Mouse (Mus musculus): ENCODE data around the gene Gpc4. TPM values are rescaled to one million over a fixed set of nuclear protein-coding genes. Genes with fewer than 3 reads are reported as not detected.

Gpc4 gene
- polyA plus RNA-seq, 1 experiment from 2014 or later: 50.8 TPM

DNA sequence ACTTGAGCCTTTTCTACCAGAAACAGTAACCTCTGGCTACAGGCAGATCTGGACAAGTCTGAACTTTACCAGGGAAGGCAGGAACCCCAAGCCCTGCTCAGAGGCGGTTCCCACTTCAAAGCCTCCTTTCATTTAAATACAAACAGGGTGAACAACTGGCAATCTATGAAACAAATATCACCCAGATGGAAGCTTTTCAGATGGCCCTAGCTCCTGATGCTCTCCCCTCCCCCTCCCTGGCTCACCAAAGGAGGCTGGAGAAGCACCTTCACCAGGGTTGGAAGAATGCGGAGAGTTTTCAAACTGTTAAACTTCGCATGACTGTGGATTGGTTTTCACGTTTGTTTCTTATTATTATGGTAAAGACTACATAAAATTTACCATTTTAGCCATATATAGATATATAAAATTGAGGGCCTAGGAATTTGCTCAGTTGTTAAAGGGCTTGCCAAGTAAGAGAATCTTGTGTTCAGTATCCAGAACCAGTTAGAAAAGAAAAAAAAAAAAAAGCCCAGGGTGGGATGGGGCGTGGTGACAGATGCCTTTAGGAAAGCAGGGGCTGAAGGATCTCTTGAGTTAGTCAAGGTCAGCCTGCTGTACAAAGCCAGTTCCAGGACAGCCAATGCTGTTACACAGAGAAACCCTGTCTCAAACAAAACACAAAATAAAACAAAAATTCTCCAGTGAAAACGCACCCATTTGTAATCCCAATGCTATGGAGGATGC, 2.6 kb upstream of the Gpc4 start:
- Histone ChIP-seq H3K4me3 (ENCODE audit: low read length) (no peak overlapping the region), H3K9ac (ENCODE audit: low read length) (no peak overlapping the region), H3K36me3 (ENCODE audit: control insufficient read depth, insufficient read depth, low read length) (no peaks in the 10 kb centered on the region), H3K9me3 (ENCODE audit: control insufficient read depth, low read length) (no peaks in the 10 kb centered on the region), H3K4me2 (ENCODE audit: low read depth, low read length) (no peak overlapping the region), H3K4me1 (replicated peaks; ENCODE audit: control insufficient read depth, insufficient read depth, low read length) (peaks cover 4% of the 10 kb centered on the region), H3K27ac (ENCODE audit: low read length) (no peak overlapping the region), H3K27me3 (ENCODE audit: control insufficient read depth, insufficient read depth, low read depth, low read length) (no peaks in the 10 kb centered on the region)
- 53% methylated on average over 6 of the region's 6 CpGs for WGBS
- ATAC-seq (ENCODE audit: low read depth): no peak

DNA sequence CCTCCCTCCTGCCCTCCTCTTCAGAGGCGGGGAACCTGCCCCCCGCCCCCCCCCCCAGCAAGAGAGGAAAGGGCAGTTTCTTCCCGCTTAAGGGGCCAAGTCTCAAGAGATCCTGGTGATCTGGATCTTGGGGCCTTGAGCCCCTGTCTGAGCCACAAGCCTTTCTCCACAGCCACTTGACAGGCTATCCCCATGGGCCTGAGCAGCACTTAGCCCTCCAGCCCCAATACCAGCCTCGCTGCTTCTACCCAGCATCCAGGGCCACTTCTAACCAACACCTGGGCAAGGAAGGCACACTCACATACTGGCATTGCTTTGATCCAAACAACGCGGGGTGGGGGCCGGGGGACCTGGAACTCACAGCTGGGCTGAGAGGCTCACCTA, 495 bp upstream of the Gpc4 start:
- Histone ChIP-seq H3K36me3 (ENCODE audit: control insufficient read depth, insufficient read depth, low read length) (no peaks in the 10 kb centered on the region), H3K9me3 (ENCODE audit: control insufficient read depth, low read length) (no peaks in the 10 kb centered on the region), H3K9ac (ENCODE audit: low read length) (no peak overlapping the region), H3K4me1 (replicated peaks; ENCODE audit: control insufficient read depth, insufficient read depth, low read length) (peaks cover 6% of the 10 kb centered on the region), H3K27ac (ENCODE audit: low read length) (no peak overlapping the region), H3K27me3 (ENCODE audit: control insufficient read depth, insufficient read depth, low read depth, low read length) (no peaks in the 10 kb centered on the region), H3K4me3 (ENCODE audit: low read length) (peak overlapping the region; percentile 56), H3K4me2 (ENCODE audit: low read depth, low read length) (peak overlapping the region; percentile 67)
- ATAC-seq (ENCODE audit: low read depth): peak; percentile 73
- 17% methylated on average over 4 of the region's 7 CpGs for whole genome bisulfite sequencing

- peak overlapping the region; percentile 38 for H3K27ac ChIP-seq (ENCODE audit: low read length)
- peak overlapping the region; percentile 75 for H3K9ac ChIP-seq (ENCODE audit: low read length)
- 23% methylated on average over 35 of the region's 44 CpGs for WGBS
- peak overlapping the region; percentile 67 for H3K4me2 ChIP-seq (ENCODE audit: low read depth, low read length)
- H3K36me3 ChIP-seq (ENCODE audit: control insufficient read depth, insufficient read depth, low read length): no peaks in the 10 kb centered on the region
- peak overlapping the region; percentile 56 for H3K4me3 ChIP-seq (ENCODE audit: low read length)
- H3K9me3 ChIP-seq (ENCODE audit: control insufficient read depth, low read length): no peaks in the 10 kb centered on the region
- peaks cover 6% of the 10 kb centered on the region for H3K4me1 ChIP-seq (replicated peaks; ENCODE audit: control insufficient read depth, insufficient read depth, low read length)
- ATAC-seq (ENCODE audit: low read depth): peak; percentile 3; the same call in 1 of the 2 replicates
- no peaks in the 10 kb centered on the region for H3K27me3 ChIP-seq (ENCODE audit: control insufficient read depth, insufficient read depth, low read depth, low read length)
Measured at GRCm38 (mm10) chrX:52164134-52164737, 816 bp downstream of the Gpc4 start.

- Histone ChIP-seq H3K4me2 (ENCODE audit: low read depth, low read length) (peak overlapping the region; percentile 67), H3K4me3 (ENCODE audit: low read length) (peak overlapping the region; percentile 56), H3K9me3 (ENCODE audit: control insufficient read depth, low read length) (no peaks in the 10 kb centered on the region), H3K4me1 (replicated peaks; ENCODE audit: control insufficient read depth, insufficient read depth, low read length) (peaks cover 6% of the 10 kb centered on the region), H3K9ac (ENCODE audit: low read length) (peak overlapping the region; percentile 75), H3K36me3 (ENCODE audit: control insufficient read depth, insufficient read depth, low read length) (no peaks in the 10 kb centered on the region), H3K27ac (ENCODE audit: low read length) (peak overlapping the region; percentile 27), H3K27me3 (ENCODE audit: control insufficient read depth, insufficient read depth, low read depth, low read length) (no peaks in the 10 kb centered on the region)
- WGBS: 22% methylated on average over 25 of the region's 25 CpGs
- 0 out of 2 replicates have a peak, but pooled peaks have one; percentile 6 for ATAC-seq (ENCODE audit: low read depth)
Measured at GRCm38 (mm10) chrX:52163418-52164133, 1.5 kb downstream of the Gpc4 start.

DNA sequence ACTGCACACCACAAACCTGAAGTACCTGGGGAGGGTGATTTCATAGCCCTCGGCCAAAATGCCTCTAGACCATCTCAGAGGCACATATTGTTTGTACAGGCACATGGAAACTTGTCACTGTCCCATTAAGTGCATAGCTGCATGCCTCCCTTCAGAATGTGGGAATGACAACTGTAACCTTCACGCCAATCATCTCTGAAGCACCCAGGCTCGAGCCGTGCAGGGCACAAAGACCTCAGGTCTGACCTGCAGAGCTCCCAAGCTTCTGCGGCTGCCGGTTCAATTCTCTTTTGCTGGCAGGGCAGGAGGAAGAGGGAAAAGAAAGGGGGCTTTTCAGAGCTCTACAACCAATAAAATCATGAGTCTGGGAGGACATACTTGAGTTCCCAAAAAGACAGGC, 2.3 kb downstream of the Gpc4 start:
- Histone ChIP-seq H3K4me2 (ENCODE audit: low read depth, low read length) (peak overlapping the region; percentile 67), H3K27ac (ENCODE audit: low read length) (no peak overlapping the region), H3K9ac (ENCODE audit: low read length) (no peak overlapping the region), H3K27me3 (ENCODE audit: control insufficient read depth, insufficient read depth, low read depth, low read length) (no peaks in the 10 kb centered on the region), H3K4me3 (ENCODE audit: low read length) (peak overlapping the region; percentile 56), H3K4me1 (replicated peaks; ENCODE audit: control insufficient read depth, insufficient read depth, low read length) (peaks cover 6% of the 10 kb centered on the region), H3K36me3 (ENCODE audit: control insufficient read depth, insufficient read depth, low read length) (no peaks in the 10 kb centered on the region), H3K9me3 (ENCODE audit: control insufficient read depth, low read length) (no peaks in the 10 kb centered on the region)
- no peak for ATAC-seq (ENCODE audit: low read depth)
- WGBS: 35% methylated on average over 6 of the region's 6 CpGs

DNA sequence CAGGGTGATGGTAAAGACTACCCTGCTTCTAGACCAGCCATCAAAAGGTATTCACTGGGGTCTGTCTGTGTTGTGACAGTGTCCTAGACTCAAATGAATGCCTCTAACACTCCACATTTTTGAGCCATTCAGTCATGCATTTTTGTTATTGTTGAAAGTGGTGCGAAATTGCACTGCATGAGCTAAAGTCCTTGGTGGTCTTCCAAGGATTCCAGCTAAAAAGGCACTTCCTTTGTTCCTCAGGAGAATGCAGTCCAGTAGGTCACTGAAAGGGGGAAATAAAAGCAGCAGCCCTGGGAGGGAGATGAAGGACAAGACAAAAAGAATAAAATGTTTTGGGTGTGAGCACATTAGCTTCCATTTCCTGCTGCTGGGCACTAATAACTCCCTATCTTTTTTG, 2.8 kb downstream of the Gpc4 start:
- no peak for ATAC-seq (ENCODE audit: low read depth)
- Histone ChIP-seq H3K4me1 (replicated peaks; ENCODE audit: control insufficient read depth, insufficient read depth, low read length) (peaks cover 6% of the 10 kb centered on the region), H3K4me3 (ENCODE audit: low read length) (no peak overlapping the region), H3K27me3 (ENCODE audit: control insufficient read depth, insufficient read depth, low read depth, low read length) (no peaks in the 10 kb centered on the region), H3K36me3 (ENCODE audit: control insufficient read depth, insufficient read depth, low read length) (no peaks in the 10 kb centered on the region), H3K9ac (ENCODE audit: low read length) (no peak overlapping the region), H3K4me2 (ENCODE audit: low read depth, low read length) (no peak overlapping the region), H3K27ac (ENCODE audit: low read length) (no peak overlapping the region), H3K9me3 (ENCODE audit: control insufficient read depth, low read length) (no peaks in the 10 kb centered on the region)
- 41% methylated on average over 1 of the region's 1 CpGs for WGBS

DNA sequence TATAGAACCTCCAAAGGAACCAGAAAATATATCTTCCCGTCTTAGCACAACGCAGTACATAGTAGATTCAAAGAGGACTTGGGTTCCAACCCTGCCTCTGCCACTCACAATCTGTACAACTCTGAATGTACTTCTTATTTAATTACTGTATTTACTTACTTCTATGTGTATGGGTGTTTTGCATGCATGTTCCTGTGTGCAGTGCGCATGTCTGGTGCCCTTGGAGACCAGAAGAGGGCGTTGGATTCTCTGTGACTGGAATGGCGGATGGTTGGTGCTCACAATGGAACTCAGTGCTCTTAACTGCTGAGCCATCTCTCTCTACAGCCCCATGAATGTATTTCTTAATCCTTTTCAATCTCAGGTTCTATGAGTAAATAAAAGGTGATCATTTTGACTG, 5.4 kb downstream of the Gpc4 start:
- 81% methylated on average over 5 of the region's 5 CpGs for WGBS
- H3K4me3 ChIP-seq (ENCODE audit: low read length): no peak overlapping the region
- ATAC-seq (ENCODE audit: low read depth): no peak

DNA sequence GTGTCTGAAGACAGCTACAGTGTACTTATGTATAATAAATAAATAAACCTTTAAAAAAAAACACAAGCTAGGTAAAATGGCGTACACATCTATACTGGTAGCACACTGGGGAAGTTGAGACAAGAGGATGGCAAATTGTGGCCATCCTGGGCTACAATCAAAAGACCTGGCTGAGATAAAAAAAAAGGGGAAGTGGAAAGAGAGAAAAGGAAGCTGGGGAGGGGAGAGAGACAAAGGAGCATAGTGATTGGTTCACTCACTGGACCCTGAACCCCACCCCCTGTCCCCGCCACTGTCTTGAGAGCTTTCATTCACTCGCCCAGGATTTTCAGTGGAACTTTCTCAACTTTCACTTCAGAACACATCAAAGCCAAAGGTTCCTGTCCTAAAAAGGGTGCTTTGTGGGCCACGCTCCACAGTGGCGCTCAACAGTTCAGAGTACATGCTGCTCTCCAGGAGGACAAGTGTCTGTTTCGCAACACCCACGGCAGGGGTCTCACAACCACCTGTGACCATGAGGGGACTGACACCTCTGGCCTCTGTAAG, 9.6 kb downstream of the Gpc4 start:
- H3K4me2 ChIP-seq (ENCODE audit: low read depth, low read length): no peak overlapping the region
- H3K9ac ChIP-seq (ENCODE audit: low read length): no peak overlapping the region
- H3K27ac ChIP-seq (ENCODE audit: low read length): no peak overlapping the region
- H3K4me1 ChIP-seq (replicated peaks; ENCODE audit: control insufficient read depth, insufficient read depth, low read length): no peaks in the 10 kb centered on the region
- ATAC-seq (ENCODE audit: low read depth): peak; percentile 36; the same call in 1 of the 2 replicates
- WGBS: 72% methylated on average over 6 of the region's 7 CpGs
- no peaks in the 10 kb centered on the region for H3K27me3 ChIP-seq (ENCODE audit: control insufficient read depth, insufficient read depth, low read depth, low read length)
- no peaks in the 10 kb centered on the region for H3K9me3 ChIP-seq (ENCODE audit: control insufficient read depth, low read length)
- H3K36me3 ChIP-seq (ENCODE audit: control insufficient read depth, insufficient read depth, low read length): no peaks in the 10 kb centered on the region
- no peak overlapping the region for H3K4me3 ChIP-seq (ENCODE audit: low read length)

More for the DNA sequence above, 5.4 kb downstream of the Gpc4 start:
- Histone ChIP-seq H3K4me2 (ENCODE audit: low read depth, low read length) (no peak overlapping the region), H3K27me3 (ENCODE audit: control insufficient read depth, insufficient read depth, low read depth, low read length) (no peaks in the 10 kb centered on the region), H3K9me3 (ENCODE audit: control insufficient read depth, low read length) (no peaks in the 10 kb centered on the region), H3K36me3 (ENCODE audit: control insufficient read depth, insufficient read depth, low read length) (no peaks in the 10 kb centered on the region), H3K9ac (ENCODE audit: low read length) (no peak overlapping the region), H3K27ac (ENCODE audit: low read length) (no peak overlapping the region), H3K4me1 (replicated peaks; ENCODE audit: control insufficient read depth, insufficient read depth, low read length) (peaks cover 4% of the 10 kb centered on the region)

- Histone ChIP-seq H3K4me3 (ENCODE audit: low read length) (no peak overlapping the region), H3K27ac (ENCODE audit: low read length) (no peak overlapping the region), H3K9me3 (ENCODE audit: control insufficient read depth, low read length) (no peaks in the 10 kb centered on the region), H3K4me2 (ENCODE audit: low read depth, low read length) (no peak overlapping the region), H3K9ac (ENCODE audit: low read length) (no peak overlapping the region), H3K4me1 (replicated peaks; ENCODE audit: control insufficient read depth, insufficient read depth, low read length) (no peaks in the 10 kb centered on the region), H3K27me3 (ENCODE audit: control insufficient read depth, insufficient read depth, low read depth, low read length) (no peaks in the 10 kb centered on the region), H3K36me3 (ENCODE audit: control insufficient read depth, insufficient read depth, low read length) (no peaks in the 10 kb centered on the region)
- no peak for ATAC-seq (ENCODE audit: low read depth)
- WGBS: 71% methylated on average over 4 of the region's 4 CpGs
Measured at GRCm38 (mm10) chrX:52154821-52155220, 10.2 kb downstream of the Gpc4 start.
